Mouse (Mus musculus) neutrophil, adult 83 days (primary cell): Measurements from ENCODE around the gene Gzf1. TPM values are rescaled to one million over a fixed set of nuclear protein-coding genes. Genes with fewer than 3 reads are reported as not detected.

Experiments
- total RNA-seq, 2 experiments: library from RNA; stranded (reverse); gene quantifications; one replicate each; pipeline ENCODE4 v1.2.4; 2023

Gzf1 gene
- total RNA-seq, result 10 to 100 TPM; 15.2 to 15.5 TPM

DNA sequence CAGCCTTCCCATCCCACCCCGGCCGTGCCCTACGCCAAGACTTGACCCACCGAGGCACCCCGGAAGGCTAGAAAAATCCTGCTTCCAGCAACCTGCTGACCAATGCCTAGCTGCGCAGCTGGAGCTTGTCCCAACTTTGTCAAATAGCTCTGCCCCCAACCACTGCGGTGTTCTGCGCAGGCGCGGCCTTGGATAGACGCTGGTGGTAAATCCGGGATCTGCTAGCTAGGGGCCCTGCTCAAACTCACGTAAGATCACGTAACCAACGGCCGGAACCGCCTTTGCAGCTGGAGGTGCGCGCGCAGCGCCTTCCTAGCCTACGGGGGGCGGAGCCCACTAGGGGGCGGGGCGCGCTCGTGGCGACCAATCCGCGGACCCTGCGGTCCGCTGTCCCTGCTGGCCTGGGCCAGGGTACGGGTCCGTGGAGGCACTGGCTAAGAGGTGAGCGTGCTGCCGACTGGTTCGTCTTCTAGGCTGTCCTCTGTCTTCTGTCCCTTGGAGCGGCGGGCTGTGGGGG, at the start of gene Gzf1:
Gene Gzf1 (plus strand): TSS at position 249 of the 517 bp plus-strand sequence.

GRCm38 (mm10) chr2:148672199-148673096, 8.4 kb upstream of the Gzf1 start, which contains the start of gene Nxt1:
Gene Nxt1, plus strand, starts transcription at chr2:148672601.

GRCm38 (mm10) chr2:148732327-148733000, 51.6 kb downstream of the Gzf1 start, which contains the start of gene Napb:
Gene Napb, minus strand, starts transcription at chr2:148732467.

Other genes starting within 250 kb of the Gzf1 start
- gene Cd93, start 237.5 kb upstream of the Gzf1 start, total RNA-seq, result 10 to 100 TPM; 41.3 to 48.6 TPM
- gene Nxt1, start 8.4 kb upstream of the Gzf1 start, total RNA-seq, result 10 to 100 TPM; 27.3 to 28.1 TPM
- gene Napb, start 51.4 kb downstream of the Gzf1 start, total RNA-seq, result 1 to 10 TPM; 1.5 to 2.3 TPM
- not detected for gene Cstl1, start 69.3 kb downstream of the Gzf1 start, total RNA-seq
- not detected for gene Cst11, start 90.5 kb downstream of the Gzf1 start, total RNA-seq
- gene 8030411F24Rik, start 101.0 kb downstream of the Gzf1 start, total RNA-seq, result not detected
- not detected for gene Cst12, start 108.3 kb downstream of the Gzf1 start, total RNA-seq
- gene Cst8, start 117.8 kb downstream of the Gzf1 start, total RNA-seq, result not detected
- not detected for gene Cst13, start 139.1 kb downstream of the Gzf1 start, total RNA-seq
- not detected for gene Cst9, start 154.1 kb downstream of the Gzf1 start, total RNA-seq
- gene 9230104L09Rik, start 184.0 kb downstream of the Gzf1 start, total RNA-seq, result not detected
- 100 to 1,000 TPM; 600 to 630 TPM for gene Cst3, start 194.7 kb downstream of the Gzf1 start, total RNA-seq